Mouse (Mus musculus): Measurements from ENCODE around the gene Thbs3. TPM values are rescaled to one million over a fixed set of nuclear protein-coding genes. Genes with fewer than 3 reads are reported as not detected.

The Thbs3 gene
- polyA plus RNA-seq, 2 experiments, result 78.9 to 244 TPM

DNA sequence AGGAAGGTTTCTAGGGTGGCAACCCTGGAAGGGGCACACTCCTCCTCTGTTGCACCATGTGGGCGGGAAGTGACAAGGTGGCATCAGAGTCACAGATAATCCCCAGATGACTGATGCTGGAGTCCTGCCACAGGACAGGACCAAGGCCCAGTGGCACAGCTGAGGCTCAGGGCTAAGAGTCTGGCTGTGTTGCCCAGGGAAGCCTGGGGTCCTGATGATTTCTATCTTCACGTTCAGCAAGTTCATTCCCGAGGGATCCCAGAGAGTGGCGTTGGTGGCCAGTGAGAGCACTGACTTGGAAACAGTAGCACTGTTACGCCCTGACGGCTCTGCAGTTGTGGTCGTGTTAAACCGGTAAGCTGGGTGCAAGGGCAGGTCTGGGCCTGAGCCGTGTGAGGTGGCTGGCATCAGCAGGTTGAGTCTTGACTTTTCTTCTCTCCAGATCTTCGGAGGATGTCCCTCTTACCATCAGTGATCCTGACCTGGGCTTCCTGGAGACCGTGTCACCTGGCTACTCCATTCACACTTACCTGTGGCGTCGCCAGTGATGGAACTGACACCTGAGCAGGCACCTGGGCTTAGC is 6.8 kb upstream of the Thbs3 start:
- peaks cover 10% of the 10 kb centered on the region for H3K4me1 ChIP-seq (ENCODE audit: control insufficient read depth, insufficient read depth, low read length)
- H3K27me3 ChIP-seq (ENCODE audit: control insufficient read depth, insufficient read depth, low read length), result no peaks in the 10 kb centered on the region
- no peak for TF ChIP-seq POLR2A (IDR thresholded peaks at IDR 0.05; ENCODE audit: borderline replicate concordance, extremely low read depth, insufficient read depth, insufficient read length)
- H3K36me3 ChIP-seq (ENCODE audit: control insufficient read depth, insufficient read depth, low read length), result peaks cover 55% of the 10 kb centered on the region
- H3K4me3 ChIP-seq (replicated peaks; ENCODE audit: low read length), result no peak overlapping the region
- 82% methylated on average over 13 of the region's 13 CpGs for WGBS
- H3K4me2 ChIP-seq (replicated peaks; ENCODE audit: low read depth, low read length, severe bottlenecking), result no peak overlapping the region
- no peak overlapping the region for H3K9ac ChIP-seq (ENCODE audit: low read depth, low read length, severe bottlenecking)
- H3K9me3 ChIP-seq (ENCODE audit: control insufficient read depth, low read length), result no peaks in the 10 kb centered on the region
- no peak overlapping the region for H3K27ac ChIP-seq (replicated peaks; ENCODE audit: low read depth, low read length)
- DNase-seq (ENCODE audit: low spot score) (no peak), ATAC-seq (ENCODE audit: low FRiP score, low read depth) (no peak)

DNA sequence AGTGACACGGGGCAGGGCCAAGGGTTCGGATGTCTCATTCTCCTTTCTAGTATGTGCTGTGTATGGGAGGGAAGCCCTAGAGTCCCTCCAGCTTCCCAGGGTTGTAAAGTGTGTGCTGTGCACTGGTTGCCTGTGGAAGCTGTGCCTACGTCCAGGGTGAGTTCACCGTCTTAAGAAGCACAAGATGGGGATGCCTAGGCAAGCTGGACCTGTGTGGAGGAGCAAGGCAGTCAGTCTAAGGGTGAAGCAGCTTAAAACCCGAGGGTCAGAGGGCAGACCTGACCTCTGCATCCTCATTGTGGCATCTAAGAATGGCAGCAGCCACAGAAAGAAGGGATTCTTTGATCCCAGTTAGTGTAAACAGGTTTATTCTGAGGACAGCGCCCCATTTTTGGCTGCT is 6.2 kb upstream of the Thbs3 start:
- H3K9ac ChIP-seq (ENCODE audit: low read depth, low read length, severe bottlenecking), result no peak overlapping the region
- peaks cover 55% of the 10 kb centered on the region for H3K36me3 ChIP-seq (ENCODE audit: control insufficient read depth, insufficient read depth, low read length)
- no peak for DNase-seq (ENCODE audit: low spot score)
- no peak for ATAC-seq (ENCODE audit: low FRiP score, low read depth)
- peaks cover 7% of the 10 kb centered on the region for H3K4me1 ChIP-seq (ENCODE audit: control insufficient read depth, insufficient read depth, low read length)
- no peak overlapping the region for H3K27ac ChIP-seq (replicated peaks; ENCODE audit: low read depth, low read length)
- H3K4me2 ChIP-seq (replicated peaks; ENCODE audit: low read depth, low read length, severe bottlenecking), result no peak overlapping the region
- no peaks in the 10 kb centered on the region for H3K9me3 ChIP-seq (ENCODE audit: control insufficient read depth, low read length)
- no peak for TF ChIP-seq POLR2A (IDR thresholded peaks at IDR 0.05; ENCODE audit: borderline replicate concordance, extremely low read depth, insufficient read depth, insufficient read length)
- 82% methylated on average over 6 of the region's 6 CpGs for WGBS
- H3K27me3 ChIP-seq (ENCODE audit: control insufficient read depth, insufficient read depth, low read length), result no peaks in the 10 kb centered on the region
- H3K4me3 ChIP-seq (replicated peaks; ENCODE audit: low read length), result no peak overlapping the region

- H3K27ac ChIP-seq (replicated peaks; ENCODE audit: low read depth, low read length), result no peak overlapping the region
Measured at GRCm38 (mm10) chr3:89209731-89210130, 5.2 kb upstream of the Thbs3 start.

GRCm38 (mm10) chr3:89210162-89210561 is 4.8 kb upstream of the Thbs3 start:
- Histone ChIP-seq H3K4me2 (replicated peaks; ENCODE audit: low read depth, low read length, severe bottlenecking) (no peak overlapping the region), H3K9me3 (ENCODE audit: control insufficient read depth, low read length) (no peaks in the 10 kb centered on the region), H3K36me3 (ENCODE audit: control insufficient read depth, insufficient read depth, low read length) (peaks cover 53% of the 10 kb centered on the region), H3K9ac (ENCODE audit: low read depth, low read length, severe bottlenecking) (no peak overlapping the region), H3K27me3 (ENCODE audit: control insufficient read depth, insufficient read depth, low read length) (no peaks in the 10 kb centered on the region), H3K27ac (replicated peaks; ENCODE audit: low read depth, low read length) (no peak overlapping the region; the same call in 1 of the 2 replicates), H3K4me3 (replicated peaks; ENCODE audit: low read length) (no peak overlapping the region), H3K4me1 (ENCODE audit: control insufficient read depth, insufficient read depth, low read length) (peaks cover 11% of the 10 kb centered on the region)
- WGBS, result 83% methylated on average over 13 of the region's 13 CpGs
- TF ChIP-seq POLR2A (IDR thresholded peaks at IDR 0.05; ENCODE audit: borderline replicate concordance, extremely low read depth, insufficient read depth, insufficient read length), result no peak
- DNase-seq (ENCODE audit: low spot score) (no peak), ATAC-seq (ENCODE audit: low FRiP score, low read depth) (no peak)

More at GRCm38 (mm10) chr3:89209731-89210130, 5.2 kb upstream of the Thbs3 start:
- 90% methylated on average over 7 of the region's 7 CpGs for WGBS
- Histone ChIP-seq H3K27me3 (ENCODE audit: control insufficient read depth, insufficient read depth, low read length) (no peaks in the 10 kb centered on the region), H3K4me2 (replicated peaks; ENCODE audit: low read depth, low read length, severe bottlenecking) (no peak overlapping the region), H3K4me1 (ENCODE audit: control insufficient read depth, insufficient read depth, low read length) (peaks cover 10% of the 10 kb centered on the region), H3K9ac (ENCODE audit: low read depth, low read length, severe bottlenecking) (no peak overlapping the region), H3K36me3 (ENCODE audit: control insufficient read depth, insufficient read depth, low read length) (peaks cover 55% of the 10 kb centered on the region), H3K4me3 (replicated peaks; ENCODE audit: low read length) (no peak overlapping the region), H3K9me3 (ENCODE audit: control insufficient read depth, low read length) (no peaks in the 10 kb centered on the region)
- DNase-seq (ENCODE audit: low spot score) (no peak), ATAC-seq (ENCODE audit: low FRiP score, low read depth) (no peak)
- TF ChIP-seq POLR2A (IDR thresholded peaks at IDR 0.05; ENCODE audit: borderline replicate concordance, extremely low read depth, insufficient read depth, insufficient read length), result no peak

GRCm38 (mm10) chr3:89210731-89211130 is 4.2 kb upstream of the Thbs3 start:
- no peak for TF ChIP-seq POLR2A (IDR thresholded peaks at IDR 0.05; ENCODE audit: borderline replicate concordance, extremely low read depth, insufficient read depth, insufficient read length)
- Histone ChIP-seq H3K9ac (ENCODE audit: low read depth, low read length, severe bottlenecking) (no peak overlapping the region), H3K4me1 (ENCODE audit: control insufficient read depth, insufficient read depth, low read length) (peaks cover 16% of the 10 kb centered on the region), H3K4me2 (replicated peaks; ENCODE audit: low read depth, low read length, severe bottlenecking) (no peak overlapping the region), H3K36me3 (ENCODE audit: control insufficient read depth, insufficient read depth, low read length) (peaks cover 49% of the 10 kb centered on the region), H3K9me3 (ENCODE audit: control insufficient read depth, low read length) (no peaks in the 10 kb centered on the region), H3K4me3 (replicated peaks; ENCODE audit: low read length) (no peak overlapping the region), H3K27me3 (ENCODE audit: control insufficient read depth, insufficient read depth, low read length) (no peaks in the 10 kb centered on the region), H3K27ac (replicated peaks; ENCODE audit: low read depth, low read length) (peak overlapping the region; percentile 8; the same call in 1 of the 2 replicates)
- peak; percentile 23 for DNase-seq (ENCODE audit: low spot score)
- ATAC-seq (ENCODE audit: low FRiP score, low read depth), result no peak
- WGBS, result 76% methylated on average over 7 of the region's 7 CpGs

All from limb, embryonic 14.5 days (tissue).